Mouse (Mus musculus): Measurements from ENCODE around the gene 9330161L09Rik.

GRCm38 (mm10) chr12:103425729-103426470 is 18.3 kb upstream of the 9330161L09Rik start, which contains the start of gene Ddx24:
- TF ChIP-seq TAL1 (IDR thresholded peaks at IDR 0.05; ENCODE audit: low read length), result no peak
- TF ChIP-seq GATA1 (IDR thresholded peaks at IDR 0.05; ENCODE audit: low read length), result peak; percentile 81
